Mouse (Mus musculus) megakaryocyte, adult 5-6 weeks (primary cell): ENCODE data around the gene Dbf4. TPM values are rescaled to one million over a fixed set of nuclear protein-coding genes. Genes with fewer than 3 reads are reported as not detected.

Experiments
- ATAC-seq: 2 replicates; pipeline ENCODE4 v1.8.0; 2016; ENCODE audit warnings: mild to moderate bottlenecking, inconsistent platforms; ENCODE audit not compliant: poor library complexity, severe bottlenecking
- total RNA-seq, 2 experiments: library from RNA; stranded (forward) in 1 of 2; stranded (reverse) in 1 of 2; fragments of 153-499, 151-499 nt in 1 of 2; fragments of 221-1000, 200-1000 nt in 1 of 2; gene quantifications; 2 replicates each; pipeline versions ENCODE4 v1.2.3 to v1.2.4; 2015 to 2017

The Dbf4 gene
- total RNA-seq, 2 experiments from 2014 or later, result 65.6 to 70.4 TPM

DNA sequence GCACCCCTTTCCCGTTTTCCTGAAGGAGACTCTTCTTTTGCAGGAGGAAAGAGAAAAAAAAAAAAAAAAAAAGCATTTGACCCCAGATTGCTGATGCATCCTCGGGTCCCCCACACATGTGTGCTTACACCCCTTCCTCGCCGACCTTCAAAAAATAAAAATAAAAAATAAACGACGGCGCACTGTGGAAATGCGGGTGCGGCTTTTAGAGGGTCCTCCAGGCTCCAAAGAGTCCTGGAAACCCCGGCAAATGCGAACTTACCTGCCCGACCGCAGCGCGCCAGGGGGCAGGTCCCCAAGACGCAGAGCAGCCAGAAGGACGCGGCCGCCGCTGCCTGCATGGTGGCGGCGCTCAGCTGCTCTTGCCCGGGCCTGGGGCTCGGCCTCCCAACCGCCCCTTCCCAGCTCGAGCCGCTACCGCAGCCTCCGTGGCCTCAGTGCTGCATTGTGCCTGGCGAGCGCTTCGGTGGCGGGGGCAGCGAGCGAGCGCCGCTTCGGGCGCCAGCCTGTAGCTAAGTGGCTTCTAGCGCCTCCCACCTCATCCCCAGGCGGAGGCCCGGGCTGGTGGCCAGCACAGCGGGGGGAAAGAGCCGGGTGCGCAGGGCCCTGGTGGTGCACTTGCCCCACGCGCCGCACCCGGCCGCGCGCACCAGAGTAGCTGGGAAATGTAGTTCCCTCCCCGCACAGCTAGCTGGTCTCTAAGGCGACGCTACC lies 54.7 kb downstream of the Dbf4 start, which contains the start of gene Adam22:
Adam22 (minus strand) TSS at position 547 of the 714 bp plus-strand sequence.
- peak; percentile 43; the same call in 1 of the 2 replicates for ATAC-seq

DNA sequence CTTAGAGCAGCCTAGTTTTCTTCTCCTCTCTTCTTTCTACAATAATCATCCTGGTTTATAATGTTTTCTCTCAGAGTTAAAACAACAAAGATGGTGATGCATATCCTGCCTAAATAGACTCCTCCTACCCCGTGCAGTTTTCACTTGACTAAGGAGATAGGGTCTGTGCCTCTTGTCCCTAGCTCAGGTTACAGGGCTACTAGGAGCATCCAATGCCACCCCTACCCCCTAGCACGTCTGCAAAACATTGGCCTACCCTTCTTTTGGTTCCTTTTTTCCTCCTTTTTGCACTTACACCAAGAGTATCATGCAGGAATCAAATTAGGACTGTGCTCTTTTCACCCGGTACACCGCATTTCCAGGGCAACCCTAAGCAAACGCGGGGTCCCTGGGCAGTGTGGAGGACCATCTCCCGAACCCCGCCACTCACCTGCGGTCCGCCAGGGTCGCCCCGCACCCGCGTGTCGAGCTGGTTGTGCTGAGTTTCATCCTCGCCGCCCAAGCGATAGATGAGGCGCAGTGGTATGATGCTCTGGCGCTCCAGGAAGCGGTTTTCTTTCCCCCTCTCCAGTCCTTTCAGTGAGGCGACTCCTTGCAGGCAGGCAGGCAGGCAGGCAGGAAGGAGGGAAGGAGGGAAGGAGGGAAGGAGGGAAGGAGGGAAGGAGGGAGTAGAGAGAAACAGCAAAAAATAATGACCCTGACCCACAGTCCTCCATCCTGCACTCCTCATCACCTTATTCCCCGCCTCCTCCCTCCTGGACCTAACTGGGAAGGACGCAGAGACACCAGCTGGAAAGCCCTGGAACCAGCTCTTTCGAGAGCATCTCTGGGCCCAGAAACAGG lies 55.5 kb downstream of the Dbf4 start:
- no peak for ATAC-seq

DNA sequence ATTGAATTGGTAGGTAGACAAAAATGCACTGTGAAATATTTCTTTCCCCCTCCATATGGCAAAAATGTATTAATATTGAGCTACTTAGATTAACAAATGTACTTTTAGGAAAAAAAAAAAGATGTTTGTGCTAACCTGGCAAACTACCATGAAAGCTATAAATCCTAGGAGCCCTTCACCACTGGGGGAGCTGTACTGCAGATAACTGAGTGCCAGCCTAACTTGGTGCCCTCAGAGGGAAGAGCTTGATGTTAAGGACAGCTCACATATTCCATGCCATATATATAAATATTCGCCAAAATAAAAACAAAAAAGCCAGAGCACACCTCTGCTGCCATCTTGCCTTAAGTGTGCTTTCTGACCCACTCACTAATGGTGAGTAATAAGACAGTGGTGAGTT lies 60.2 kb downstream of the Dbf4 start:
- ATAC-seq, result no peak

DNA sequence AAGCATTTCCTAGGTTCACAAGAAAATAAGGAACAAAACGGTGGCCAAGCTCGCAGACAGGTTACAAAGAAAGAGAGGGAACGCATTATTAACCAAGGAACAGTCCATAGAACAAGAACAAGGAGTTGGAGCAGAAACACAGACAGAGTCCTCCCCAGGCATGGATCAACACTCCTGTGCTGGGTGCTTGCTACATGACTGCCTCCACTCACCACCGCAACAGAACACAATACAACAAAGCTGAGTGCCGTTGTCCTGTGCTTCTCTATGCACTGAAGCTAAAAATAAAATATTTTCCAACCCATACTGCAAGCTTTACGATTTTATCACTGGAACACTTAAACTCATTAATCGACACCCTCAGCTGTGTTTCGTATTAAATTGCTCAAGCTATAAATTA lies 64.8 kb downstream of the Dbf4 start:
- no peak for ATAC-seq

DNA sequence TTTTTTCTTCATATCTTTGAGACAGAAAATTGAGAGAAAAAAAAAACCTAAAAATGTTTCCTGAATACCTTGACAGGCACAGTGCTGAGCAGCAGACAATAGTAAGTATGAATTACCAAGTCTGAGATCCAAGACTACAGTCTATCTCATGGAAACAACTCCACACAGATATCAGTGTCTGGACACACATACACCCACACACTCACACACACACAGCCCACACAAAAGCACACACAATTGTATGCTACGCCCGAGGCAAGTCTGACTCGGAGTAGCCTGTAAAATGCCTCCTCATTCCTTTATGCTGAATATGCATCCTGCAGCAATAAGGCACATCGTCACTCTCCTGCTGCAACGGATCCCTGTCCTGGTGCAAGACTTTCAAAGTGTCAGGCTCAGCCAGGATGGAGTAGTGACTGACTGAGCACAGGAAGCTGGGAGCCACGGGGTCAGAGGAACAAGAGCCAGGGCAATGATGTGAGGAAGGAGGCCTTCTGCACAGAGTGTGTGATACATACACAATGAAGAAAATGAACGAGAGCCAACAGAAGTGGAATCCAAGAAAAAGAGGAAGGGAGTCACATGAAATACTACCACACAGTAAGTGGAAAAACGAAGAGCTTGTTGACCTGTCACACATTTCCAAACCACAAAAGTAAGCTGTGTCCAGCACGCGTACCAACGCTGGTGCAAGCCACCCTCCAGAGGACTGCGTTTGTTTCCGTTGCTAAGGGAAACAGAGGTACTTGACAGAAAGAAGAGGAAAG lies 65.4 kb downstream of the Dbf4 start:
- ATAC-seq, result peak; percentile 86

DNA sequence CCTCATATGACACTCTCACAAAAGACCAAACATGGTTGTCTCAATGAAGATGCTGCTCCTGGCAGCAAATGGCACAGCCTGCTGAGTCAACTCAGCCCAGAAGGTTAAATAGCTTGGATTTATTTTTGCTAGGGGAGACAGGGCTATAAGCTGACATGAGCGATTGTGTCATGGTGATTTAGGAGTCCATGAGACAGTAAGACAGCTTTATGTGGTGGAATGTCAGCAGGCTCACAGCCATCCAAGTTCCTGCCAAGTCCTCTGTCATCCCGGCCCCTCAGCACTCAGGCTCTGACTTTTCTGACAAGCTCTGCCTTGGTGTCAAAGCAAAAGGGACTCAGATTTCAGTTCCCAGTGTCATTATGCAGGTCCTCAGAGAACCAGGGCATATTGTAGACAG lies 66.2 kb downstream of the Dbf4 start:
- ATAC-seq, result no peak

DNA sequence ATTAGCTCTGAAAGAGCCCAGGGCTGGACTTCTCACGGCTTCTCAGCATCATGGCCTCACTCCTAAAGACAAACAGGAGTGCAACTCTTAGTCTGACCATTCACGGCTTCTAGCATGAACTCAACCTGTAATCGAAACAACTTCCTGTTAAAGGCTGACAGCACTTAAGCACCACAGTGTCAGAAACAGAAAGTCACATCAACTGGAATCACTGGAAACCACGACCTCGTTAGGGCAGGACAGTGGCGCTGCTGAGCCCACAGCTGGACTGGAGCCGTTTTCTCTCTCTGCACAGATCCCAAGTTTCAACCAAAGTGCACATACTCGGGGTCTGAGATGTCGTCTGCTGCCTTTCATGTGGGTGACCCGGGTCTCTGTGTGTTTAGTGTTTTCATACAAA lies 73.0 kb downstream of the Dbf4 start:
- peak; percentile 60 for ATAC-seq

Other genes starting within 250 kb of the Dbf4 start
- 0.40 TPM in 1 of 2 replicates, not detected in the other for gene Adam22, start 54.6 kb downstream of the Dbf4 start, total RNA-seq (2015)
- gene Adam22, start 54.6 kb downstream of the Dbf4 start, total RNA-seq (2017), result 0.04 and 0.18 TPM in 2 replicates
- gene Slc25a40, start 134 bp upstream of the Dbf4 start, total RNA-seq (2015), result 6.4 and 10.2 TPM in 2 replicates
- gene Slc25a40, start 134 bp upstream of the Dbf4 start, total RNA-seq (2017), result 5.5 and 5.6 TPM in 2 replicates
- 0.18 and 0.22 TPM in 2 replicates for gene Rundc3b, start 200.2 kb upstream of the Dbf4 start, total RNA-seq (2015)
- 0.59 and 0.85 TPM in 2 replicates for gene Rundc3b, start 200.2 kb upstream of the Dbf4 start, total RNA-seq (2017)
- 0.02 and 0.50 TPM in 2 replicates for gene Abcb1a, start 237.4 kb upstream of the Dbf4 start, total RNA-seq (2015)
- gene Abcb1a, start 237.4 kb upstream of the Dbf4 start, total RNA-seq (2017), result 0.73 and 1.2 TPM in 2 replicates